Mouse (Mus musculus): ENCODE results near the gene Zdhhc23.

Zdhhc23 gene

GRCm38 (mm10) chr16:43979328-43980109 is at the start of gene Zdhhc23:
Gene Zdhhc23, minus strand, starts transcription at chr16:43979791.
- peak; percentile 39 for DNase-seq

DNA sequence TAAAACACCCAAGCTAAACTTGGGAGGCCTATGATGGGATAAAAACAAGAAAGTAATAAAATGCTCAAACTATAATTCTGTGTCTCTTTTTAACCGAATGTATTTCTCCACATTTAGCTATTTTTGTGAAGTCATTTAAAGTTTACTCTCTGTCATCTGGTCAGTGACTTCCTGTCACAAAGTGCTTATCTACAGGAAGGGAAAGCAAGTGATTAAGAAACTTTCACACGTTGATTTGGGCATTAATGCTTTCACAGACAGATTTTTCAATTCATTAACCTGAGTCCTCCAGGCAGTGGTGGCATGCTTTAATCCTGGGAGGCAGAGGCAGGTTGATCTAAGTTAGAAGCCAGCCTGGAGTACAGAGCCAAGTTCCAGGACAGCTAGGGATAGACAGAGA is 49.7 kb upstream of the Zdhhc23 start:
- DNase-seq = no peak

- DNase-seq = no peak
These were observed 47.2 kb upstream of the Zdhhc23 start for GRCm38 (mm10) chr16:44026822-44027221.

- no peak for DNase-seq
These were observed 46.6 kb upstream of the Zdhhc23 start for GRCm38 (mm10) chr16:44026210-44026609.

DNA sequence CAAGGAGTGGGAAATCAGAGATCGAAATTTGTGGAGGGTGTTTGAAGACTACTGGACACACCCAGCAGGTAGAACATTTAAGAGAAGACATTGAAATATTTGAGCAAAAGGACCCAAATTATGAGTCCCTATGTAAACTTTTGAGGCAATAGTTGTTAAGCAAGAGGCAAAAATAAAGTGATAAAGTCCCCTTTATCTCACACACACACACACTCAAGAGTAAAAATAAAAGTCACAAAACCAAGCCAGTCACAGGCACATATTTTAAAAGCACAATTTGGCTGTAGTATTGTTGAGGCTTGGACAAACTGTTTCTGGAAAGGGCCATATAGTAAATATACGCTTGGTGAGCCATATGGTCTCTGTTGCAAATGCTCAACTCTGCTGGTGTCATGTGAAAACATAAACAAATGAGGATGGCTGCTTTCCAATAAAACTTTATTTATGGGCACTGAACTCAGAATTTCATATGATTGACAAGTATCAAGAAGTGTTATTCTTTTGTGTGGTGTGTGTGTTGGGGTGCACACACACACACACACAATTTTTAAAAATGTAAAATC is 39.5 kb upstream of the Zdhhc23 start:
- DNase-seq = no peak

DNA sequence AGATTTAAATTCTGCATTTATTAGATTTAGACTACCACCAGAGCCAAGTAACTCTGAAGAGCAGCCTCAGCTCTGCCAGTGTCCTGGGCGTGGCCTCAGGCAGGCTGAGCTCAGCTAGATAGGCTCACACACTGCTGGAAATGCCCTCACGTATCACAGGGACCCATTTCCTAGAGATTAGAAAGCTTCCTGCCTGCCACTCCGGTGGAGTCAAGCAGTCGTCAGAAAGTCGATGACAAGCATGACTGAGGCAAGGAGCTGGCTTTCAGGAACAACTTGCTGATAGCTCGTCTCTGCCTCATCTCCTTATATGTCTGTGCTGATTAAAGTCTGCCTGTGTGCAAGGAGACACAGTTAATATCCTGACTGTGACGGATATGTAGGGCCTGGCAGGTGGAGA is 38.8 kb upstream of the Zdhhc23 start:
- DNase-seq = no peak

DNA sequence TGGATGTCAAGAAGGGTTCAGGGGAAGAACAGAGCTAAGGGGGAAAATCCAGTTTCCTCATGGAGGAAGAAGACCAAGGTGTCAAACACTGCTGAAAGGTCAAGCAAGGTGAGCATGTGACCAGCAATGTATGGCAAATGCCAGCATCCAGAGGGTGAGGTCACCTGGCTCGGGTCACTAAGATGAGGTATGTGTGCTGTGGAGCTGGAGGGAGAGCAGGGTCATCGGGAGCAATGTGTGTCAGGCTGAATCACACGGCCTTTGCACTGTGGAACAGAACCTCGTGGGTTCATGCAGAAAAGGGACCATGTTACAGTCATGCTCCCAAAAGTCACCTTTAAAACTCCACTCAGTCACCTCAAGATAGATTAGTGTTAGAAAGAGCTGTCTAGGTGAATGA is 38.1 kb upstream of the Zdhhc23 start:
- no peak for DNase-seq

- peak; percentile 85 for DNase-seq
These were observed 36.6 kb upstream of the Zdhhc23 start for GRCm38 (mm10) chr16:44016164-44016563.

DNA sequence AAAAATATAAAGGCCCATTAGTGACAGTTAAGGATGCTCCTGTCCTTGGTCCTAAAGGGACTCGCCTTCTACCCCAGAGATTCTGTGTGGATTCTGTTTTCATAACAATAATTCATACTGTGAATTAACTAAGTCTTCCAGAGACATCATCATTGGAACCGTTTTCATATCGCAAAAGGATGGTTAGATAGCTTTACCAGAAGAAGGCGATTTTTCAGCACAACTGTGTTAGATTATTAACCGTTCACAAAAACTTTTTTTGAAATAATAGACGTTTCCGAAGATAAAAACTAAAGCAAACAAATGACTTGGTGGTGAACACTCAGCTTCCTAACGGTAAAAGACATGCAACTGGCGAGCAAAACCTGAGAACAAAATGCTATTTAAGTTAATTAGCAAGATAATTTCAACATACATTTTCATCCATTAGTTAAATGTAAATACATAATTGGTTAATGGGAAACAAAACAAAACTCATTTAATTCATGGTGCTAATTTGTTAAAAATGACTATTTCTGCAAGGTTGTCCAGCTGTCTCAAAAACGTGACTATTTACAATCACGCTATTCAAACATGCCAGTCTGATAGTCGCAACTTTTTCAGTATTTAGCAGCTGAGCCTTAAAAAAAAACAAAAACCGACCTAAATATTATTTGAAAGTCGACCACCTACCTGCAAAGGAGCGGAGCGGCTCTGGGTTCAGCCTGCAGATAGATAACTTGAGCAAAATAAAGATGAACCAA is 36.0 kb upstream of the Zdhhc23 start:
- no peak for DNase-seq

DNA sequence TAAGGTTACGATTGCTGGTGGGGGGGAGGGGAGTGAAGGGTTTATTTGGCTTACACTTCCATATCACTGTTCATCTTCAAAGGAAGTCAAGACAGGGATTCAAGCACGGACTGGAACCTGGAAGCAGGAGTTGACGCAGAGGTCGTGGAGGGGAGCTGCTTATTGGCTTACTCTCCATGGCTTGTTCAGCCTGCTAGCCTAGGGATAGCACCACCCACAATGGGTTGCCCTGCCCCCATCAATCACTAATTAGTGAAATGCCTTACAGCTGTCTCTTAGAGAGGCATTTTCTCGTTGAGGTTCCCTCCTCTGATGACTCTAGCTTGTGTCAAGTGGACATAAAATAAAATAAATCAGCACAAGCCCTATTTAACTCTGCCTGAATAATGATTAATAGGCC is 31.4 kb upstream of the Zdhhc23 start:
- no peak for DNase-seq

- DNase-seq = no peak
These were observed 22.5 kb upstream of the Zdhhc23 start for GRCm38 (mm10) chr16:44002086-44002485.

- DNase-seq = no peak
These were observed 19.9 kb upstream of the Zdhhc23 start for GRCm38 (mm10) chr16:43999541-43999940.

DNA sequence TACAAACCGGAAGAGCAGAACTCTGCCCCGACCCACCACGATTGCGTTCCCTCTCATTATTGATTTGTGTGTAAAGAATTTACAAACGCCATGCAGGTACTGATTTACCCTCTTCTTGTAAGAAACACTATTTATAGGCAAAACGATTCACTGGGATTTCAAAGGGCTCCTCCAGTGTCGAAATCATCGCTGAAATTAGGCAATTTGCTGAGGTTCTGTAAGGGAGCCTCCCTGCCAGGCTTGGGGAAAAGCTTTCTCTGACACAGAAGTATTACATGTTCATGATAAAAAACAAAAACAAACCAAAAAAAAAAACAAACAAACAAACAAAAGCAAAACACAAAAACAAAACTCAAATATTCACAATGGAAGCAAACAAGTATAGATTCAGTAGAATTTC is 19.5 kb upstream of the Zdhhc23 start:
- no peak for DNase-seq

GRCm38 (mm10) chr16:43994623-43995022 is 15.0 kb upstream of the Zdhhc23 start:
- no peak for DNase-seq

GRCm38 (mm10) chr16:43986299-43986698 is 6.7 kb upstream of the Zdhhc23 start:
- no peak for DNase-seq

GRCm38 (mm10) chr16:43980110-43980609 is 569 bp upstream of the Zdhhc23 start:
- no peak for DNase-seq

- no peak for DNase-seq
These were observed 622 bp downstream of the Zdhhc23 start for GRCm38 (mm10) chr16:43979010-43979327.

GRCm38 (mm10) chr16:43973606-43974220 is 5.9 kb downstream of the Zdhhc23 start:
- DNase-seq = no peak

GRCm38 (mm10) chr16:43973147-43973546 is 6.4 kb downstream of the Zdhhc23 start:
- DNase-seq = no peak

- DNase-seq = no peak
These were observed 7.2 kb downstream of the Zdhhc23 start for GRCm38 (mm10) chr16:43972391-43972790.

GRCm38 (mm10) chr16:43971741-43972140 is 7.8 kb downstream of the Zdhhc23 start:
- no peak for DNase-seq

GRCm38 (mm10) chr16:43971189-43971588 is 8.4 kb downstream of the Zdhhc23 start:
- DNase-seq = no peak

DNA sequence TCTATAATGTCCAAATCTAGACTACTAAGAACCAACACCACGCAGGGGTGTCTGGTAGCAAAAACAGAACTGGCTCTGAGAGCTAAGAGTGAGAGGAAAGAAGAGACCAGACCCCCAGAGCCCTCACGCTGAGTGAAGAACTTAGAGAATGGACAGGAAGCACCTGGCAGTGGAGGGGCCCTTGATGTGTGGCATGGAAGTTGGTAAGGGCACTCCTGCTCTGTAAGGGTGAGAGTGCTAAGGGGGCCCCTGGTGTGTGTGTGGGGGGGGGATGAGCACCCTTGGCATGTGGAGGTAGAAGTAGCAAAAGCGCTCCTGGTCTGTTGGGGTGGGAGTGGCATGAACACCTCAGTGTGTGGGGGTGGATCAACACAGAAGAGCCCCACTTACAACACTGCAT is 9.2 kb downstream of the Zdhhc23 start:
- no peak for DNase-seq

Measured in kidney, adult 11 months (tissue).